Mouse (Mus musculus): ENCODE results near the gene Ell2.

- TF ChIP-seq POLR2A (IDR thresholded peaks at IDR 0.05; ENCODE audit: borderline replicate concordance, control insufficient read depth, low read depth, low read length) (no peak), CTCF (IDR thresholded peaks at IDR 0.05; ENCODE audit: control insufficient read depth, insufficient read depth, low read length) (no peak)
Measured at GRCm38 (mm10) chr13:75717638-75718302, 11.2 kb downstream of the Ell2 start.
